Mouse (Mus musculus): ENCODE data around the gene Olfr1501.
"Not testable (repeated sequence)": the region's sequence is repeated elsewhere in the genome, so short reads cannot be mapped to it uniquely, and the experiment has no call there.

Gene Olfr1501

GRCm38 (mm10) chr19:13850592-13850991, at the start of gene Olfr1501:
Gene Olfr1501 (minus strand): TSS chr19:13850692.
- DNase-seq (ENCODE audit: low spot score) = not testable (repeated sequence)

GRCm38 (mm10) chr19:13897828-13898227, 47.3 kb upstream of the Olfr1501 start, which contains the start of gene Olfr1504:
Gene Olfr1504 (minus strand): TSS chr19:13897928.
- no peak for DNase-seq (ENCODE audit: low spot score)

- DNase-seq (ENCODE audit: low spot score) = no peak
Measured at GRCm38 (mm10) chr19:13861495-13861894, 11.0 kb upstream of the Olfr1501 start, which contains the start of gene Olfr1502. Gene Olfr1502 (plus strand): TSS chr19:13861795.

- no peak for DNase-seq (ENCODE audit: low spot score)
Measured at GRCm38 (mm10) chr19:13830388-13830787, 20.1 kb downstream of the Olfr1501 start, which contains the start of gene Olfr1500. Gene Olfr1500 (minus strand): TSS chr19:13830488.

GRCm38 (mm10) chr19:13828447-13828846, 22.0 kb downstream of the Olfr1501 start:
- no peak for DNase-seq (ENCODE audit: low spot score)

- DNase-seq (ENCODE audit: low spot score) = no peak
Measured at GRCm38 (mm10) chr19:13820847-13821246, 29.6 kb downstream of the Olfr1501 start.

- DNase-seq (ENCODE audit: low spot score) = no peak
Measured at GRCm38 (mm10) chr19:13819347-13819746, 31.1 kb downstream of the Olfr1501 start, which contains the start of gene Olfr1499. Gene Olfr1499 (minus strand): TSS chr19:13819447.

GRCm38 (mm10) chr19:13818827-13819226, 31.7 kb downstream of the Olfr1501 start:
- DNase-seq (ENCODE audit: low spot score) = no peak

- DNase-seq (ENCODE audit: low spot score) = no peak
Measured at GRCm38 (mm10) chr19:13812823-13813222, 37.7 kb downstream of the Olfr1501 start.

- not testable (repeated sequence) for DNase-seq (ENCODE audit: low spot score)
Measured at GRCm38 (mm10) chr19:13805486-13805885, 45.0 kb downstream of the Olfr1501 start.

GRCm38 (mm10) chr19:13798102-13798501, 52.4 kb downstream of the Olfr1501 start, which contains the start of gene Olfr1497:
Gene Olfr1497 (minus strand): TSS chr19:13798202.
- no peak for DNase-seq (ENCODE audit: low spot score)
